Mouse (Mus musculus) forebrain, embryonic 12.5 days (tissue): Measurements from ENCODE around the gene Rfng. TPM values are rescaled to one million over a fixed set of nuclear protein-coding genes. Genes with fewer than 3 reads are reported as not detected.
A peak's percentile ranks its signal among the peaks of the same experiment; 100 is the strongest.

Experiments used
- ATAC-seq: fragments of 200-750 bp; cut with Nextera tagmentation; 2 replicates; pipeline ENCODE4 v1.8.0; 2017; ENCODE audit warnings: moderate TSS enrichment; ENCODE audit not compliant: low FRiP score
- H3K27ac ChIP-seq: fragments of 300-500 bp; sonication (generic); 2 replicates; pipeline ENCODE4 v1.5.1; 2016; ENCODE audit warnings: mild to moderate bottlenecking
- H3K27me3 ChIP-seq: fragments of 300-500 bp; sonication (generic); 2 replicates; pipeline ENCODE4 v1.6.1; 2016; ENCODE audit warnings: mild to moderate bottlenecking
- H3K36me3 ChIP-seq: fragments of 300-500 bp; sonication (generic); replicated peaks from 2 replicates; pipeline ENCODE4 v1.6.1; 2016; ENCODE audit warnings: mild to moderate bottlenecking
- H3K4me1 ChIP-seq: fragments of 300-500 bp; sonication (generic); 2 replicates; pipeline ENCODE4 v1.6.1; 2016
- H3K4me2 ChIP-seq: fragments of 300-500 bp; sonication (generic); 2 replicates; pipeline ENCODE4 v1.6.1; 2016; ENCODE audit warnings: mild to moderate bottlenecking, moderate library complexity
- H3K4me3 ChIP-seq: fragments of 300-500 bp; sonication (generic); replicated peaks from 2 replicates; pipeline ENCODE4 v1.5.1; 2016; ENCODE audit warnings: mild to moderate bottlenecking
- H3K9ac ChIP-seq: fragments of 300-500 bp; sonication (generic); 2 replicates; pipeline ENCODE4 v1.6.1; 2016; ENCODE audit warnings: mild to moderate bottlenecking
- H3K9me3 ChIP-seq: fragments of 300-500 bp; sonication (generic); 2 replicates; pipeline ENCODE4 v1.6.1; 2016
- WGBS: fragments of 180-500 bp; shearing (Covaris S2); methylation state at CpG from one replicate; pipeline ENCODE4 v1.1.7; 2016; 5-methylcytosine and 5-hydroxymethylcytosine counted together
- polyA plus RNA-seq: library from polyadenylated mRNA; unstranded; fragments of >200 nt; fragmentation: Nextera tagmentation; extraction: Ambion mirVana; gene quantifications from 2 replicates; pipeline ENCODE4 v1.2.1, GENCODE M21; 2016

The Rfng gene
- polyA plus RNA-seq, 1 experiment from 2014 or later, result 58.1 TPM

- peak overlapping the region; percentile 90 for H3K4me3 ChIP-seq
- H3K27ac ChIP-seq, result peak overlapping the region; percentile 99
- no peaks in the 10 kb centered on the region for H3K27me3 ChIP-seq
- H3K4me1 ChIP-seq, result peaks cover 51% of the 10 kb centered on the region
- 0% methylated on average over 38 of the region's 40 CpGs for WGBS
- H3K36me3 ChIP-seq, result peaks cover 38% of the 10 kb centered on the region
- ATAC-seq, result peak; percentile 63
- H3K4me2 ChIP-seq, result peak overlapping the region; percentile 98
- peak overlapping the region; percentile 96 for H3K9ac ChIP-seq
- H3K9me3 ChIP-seq, result no peaks in the 10 kb centered on the region
Measured at GRCm38 (mm10) chr11:120823551-120823947, 39.5 kb upstream of the Rfng start.

- H3K27me3 ChIP-seq, result no peaks in the 10 kb centered on the region
- H3K4me3 ChIP-seq, result peak overlapping the region; percentile 90
- 1% methylated on average over 14 of the region's 14 CpGs for WGBS
- ATAC-seq, result no peak
- H3K4me2 ChIP-seq, result peak overlapping the region; percentile 98
- H3K4me1 ChIP-seq, result peaks cover 51% of the 10 kb centered on the region
- H3K9ac ChIP-seq, result peak overlapping the region; percentile 96
- H3K36me3 ChIP-seq, result peaks cover 44% of the 10 kb centered on the region
- no peaks in the 10 kb centered on the region for H3K9me3 ChIP-seq
- peak overlapping the region; percentile 99 for H3K27ac ChIP-seq
Measured at GRCm38 (mm10) chr11:120822831-120823550, 39.0 kb upstream of the Rfng start.

GRCm38 (mm10) chr11:120822321-120822720 is 38.3 kb upstream of the Rfng start:
- H3K4me3 ChIP-seq, result peak overlapping the region; percentile 90
- no peaks in the 10 kb centered on the region for H3K27me3 ChIP-seq
- H3K9me3 ChIP-seq, result no peaks in the 10 kb centered on the region
- ATAC-seq, result no peak
- peaks cover 51% of the 10 kb centered on the region for H3K36me3 ChIP-seq
- H3K9ac ChIP-seq, result peak overlapping the region; percentile 96
- 68% methylated on average over 4 of the region's 4 CpGs for WGBS
- H3K27ac ChIP-seq, result no peak overlapping the region
- H3K4me2 ChIP-seq, result peak overlapping the region; percentile 98
- peaks cover 51% of the 10 kb centered on the region for H3K4me1 ChIP-seq

- peaks cover 44% of the 10 kb centered on the region for H3K4me1 ChIP-seq
- H3K36me3 ChIP-seq, result peaks cover 61% of the 10 kb centered on the region
- H3K27me3 ChIP-seq, result no peaks in the 10 kb centered on the region
- no peak overlapping the region for H3K27ac ChIP-seq
- peak overlapping the region; percentile 98 for H3K4me2 ChIP-seq
- peak overlapping the region; percentile 96 for H3K9ac ChIP-seq
- peak overlapping the region; percentile 90 for H3K4me3 ChIP-seq
- 89% methylated on average over 14 of the region's 14 CpGs for WGBS
- no peaks in the 10 kb centered on the region for H3K9me3 ChIP-seq
- no peak for ATAC-seq
Measured at GRCm38 (mm10) chr11:120821076-120821922, 37.3 kb upstream of the Rfng start.

- Histone ChIP-seq H3K9ac (no peak overlapping the region), H3K27me3 (no peaks in the 10 kb centered on the region), H3K4me1 (peaks cover 37% of the 10 kb centered on the region), H3K27ac (no peak overlapping the region), H3K9me3 (no peaks in the 10 kb centered on the region), H3K4me2 (no peak overlapping the region), H3K36me3 (peaks cover 68% of the 10 kb centered on the region), H3K4me3 (no peak overlapping the region)
- ATAC-seq, result no peak
- 91% methylated on average over 14 of the region's 14 CpGs for WGBS
Measured at GRCm38 (mm10) chr11:120820546-120820945, 36.5 kb upstream of the Rfng start.

GRCm38 (mm10) chr11:120819556-120819955 is 35.5 kb upstream of the Rfng start:
- H3K36me3 ChIP-seq, result peaks cover 78% of the 10 kb centered on the region
- H3K4me1 ChIP-seq, result peaks cover 28% of the 10 kb centered on the region
- H3K4me3 ChIP-seq, result no peak overlapping the region
- no peaks in the 10 kb centered on the region for H3K27me3 ChIP-seq
- H3K9ac ChIP-seq, result no peak overlapping the region; the same call in 1 of the 2 replicates
- H3K27ac ChIP-seq, result no peak overlapping the region
- no peaks in the 10 kb centered on the region for H3K9me3 ChIP-seq
- no peak overlapping the region for H3K4me2 ChIP-seq
- no peak for ATAC-seq
- 97% methylated on average over 6 of the region's 6 CpGs for WGBS

GRCm38 (mm10) chr11:120818251-120818650 is 34.2 kb upstream of the Rfng start:
- no peak overlapping the region for H3K27ac ChIP-seq
- H3K36me3 ChIP-seq, result peaks cover 91% of the 10 kb centered on the region
- no peak overlapping the region for H3K4me3 ChIP-seq
- peaks cover 28% of the 10 kb centered on the region for H3K4me1 ChIP-seq
- H3K27me3 ChIP-seq, result no peaks in the 10 kb centered on the region
- H3K4me2 ChIP-seq, result no peak overlapping the region
- no peak for ATAC-seq
- no peak overlapping the region for H3K9ac ChIP-seq
- H3K9me3 ChIP-seq, result no peaks in the 10 kb centered on the region
- WGBS, result 96% methylated on average over 13 of the region's 13 CpGs

- Histone ChIP-seq H3K9me3 (no peaks in the 10 kb centered on the region), H3K27ac (no peak overlapping the region), H3K4me3 (no peak overlapping the region), H3K36me3 (peaks cover 100% of the 10 kb centered on the region), H3K9ac (0 out of 2 replicates have a peak overlapping the region, but pooled peaks have one; percentile 29), H3K27me3 (no peaks in the 10 kb centered on the region), H3K4me1 (peaks cover 20% of the 10 kb centered on the region), H3K4me2 (no peak overlapping the region)
- ATAC-seq, result no peak
- 95% methylated on average over 6 of the region's 6 CpGs for WGBS
Measured at GRCm38 (mm10) chr11:120817358-120817757, 33.4 kb upstream of the Rfng start.

- no peaks in the 10 kb centered on the region for H3K4me1 ChIP-seq
- no peak for ATAC-seq
- H3K9me3 ChIP-seq, result no peaks in the 10 kb centered on the region
- H3K4me3 ChIP-seq, result no peak overlapping the region
- H3K36me3 ChIP-seq, result peaks cover 100% of the 10 kb centered on the region
- no peak overlapping the region for H3K27ac ChIP-seq
- H3K27me3 ChIP-seq, result no peaks in the 10 kb centered on the region
- 94% methylated on average over 16 of the region's 16 CpGs for WGBS
- no peak overlapping the region for H3K4me2 ChIP-seq
- H3K9ac ChIP-seq, result no peak overlapping the region
Measured at GRCm38 (mm10) chr11:120812068-120812467, 28.1 kb upstream of the Rfng start.

- no peak overlapping the region for H3K4me3 ChIP-seq
- ATAC-seq, result no peak
- H3K9ac ChIP-seq, result no peak overlapping the region
- no peaks in the 10 kb centered on the region for H3K27me3 ChIP-seq
- H3K9me3 ChIP-seq, result no peaks in the 10 kb centered on the region
- no peak overlapping the region for H3K27ac ChIP-seq
- peaks cover 81% of the 10 kb centered on the region for H3K36me3 ChIP-seq
- no peak overlapping the region for H3K4me2 ChIP-seq
- no peaks in the 10 kb centered on the region for H3K4me1 ChIP-seq
- WGBS, result 94% methylated on average over 12 of the region's 12 CpGs
Measured at GRCm38 (mm10) chr11:120808010-120808409, 24.0 kb upstream of the Rfng start.

GRCm38 (mm10) chr11:120805375-120806298 is 21.6 kb upstream of the Rfng start:
- WGBS, result 91% methylated on average over 7 of the region's 7 CpGs
- no peak overlapping the region for H3K4me2 ChIP-seq
- no peak overlapping the region for H3K27ac ChIP-seq
- ATAC-seq, result no peak
- H3K4me1 ChIP-seq, result 0 out of 2 replicates have a peak, but pooled peaks cover 2% of the 10 kb centered on the region
- peaks cover 57% of the 10 kb centered on the region for H3K36me3 ChIP-seq
- H3K27me3 ChIP-seq, result no peaks in the 10 kb centered on the region
- H3K4me3 ChIP-seq, result no peak overlapping the region
- no peaks in the 10 kb centered on the region for H3K9me3 ChIP-seq
- H3K9ac ChIP-seq, result no peak overlapping the region

GRCm38 (mm10) chr11:120804769-120805168 is 20.8 kb upstream of the Rfng start:
- Histone ChIP-seq H3K4me2 (no peak overlapping the region), H3K36me3 (peaks cover 49% of the 10 kb centered on the region), H3K9ac (no peak overlapping the region), H3K9me3 (no peaks in the 10 kb centered on the region), H3K27me3 (no peaks in the 10 kb centered on the region), H3K4me3 (no peak overlapping the region), H3K27ac (no peak overlapping the region), H3K4me1 (peaks cover 9% of the 10 kb centered on the region)
- ATAC-seq, result no peak
- WGBS, result 72% methylated on average over 4 of the region's 4 CpGs
